Mouse (Mus musculus) embryo, embryonic 11 days (tissue): ENCODE measurements around the gene Dnase1l1.

Experiments used
- DNase-seq: peaks from one replicate; pipeline ENCODE4 v3.0.0-alpha.2; 2015

Dnase1l1 gene

GRCm38 (mm10) chrX:74281732-74282394, at the start of gene Dnase1l1, which contains the start of gene Taz:
Gene Dnase1l1, minus strand, starts transcription at chrX:74282337.
Gene Taz, plus strand, starts transcription at chrX:74281912.
- peak; percentile 76 for DNase-seq

DNA sequence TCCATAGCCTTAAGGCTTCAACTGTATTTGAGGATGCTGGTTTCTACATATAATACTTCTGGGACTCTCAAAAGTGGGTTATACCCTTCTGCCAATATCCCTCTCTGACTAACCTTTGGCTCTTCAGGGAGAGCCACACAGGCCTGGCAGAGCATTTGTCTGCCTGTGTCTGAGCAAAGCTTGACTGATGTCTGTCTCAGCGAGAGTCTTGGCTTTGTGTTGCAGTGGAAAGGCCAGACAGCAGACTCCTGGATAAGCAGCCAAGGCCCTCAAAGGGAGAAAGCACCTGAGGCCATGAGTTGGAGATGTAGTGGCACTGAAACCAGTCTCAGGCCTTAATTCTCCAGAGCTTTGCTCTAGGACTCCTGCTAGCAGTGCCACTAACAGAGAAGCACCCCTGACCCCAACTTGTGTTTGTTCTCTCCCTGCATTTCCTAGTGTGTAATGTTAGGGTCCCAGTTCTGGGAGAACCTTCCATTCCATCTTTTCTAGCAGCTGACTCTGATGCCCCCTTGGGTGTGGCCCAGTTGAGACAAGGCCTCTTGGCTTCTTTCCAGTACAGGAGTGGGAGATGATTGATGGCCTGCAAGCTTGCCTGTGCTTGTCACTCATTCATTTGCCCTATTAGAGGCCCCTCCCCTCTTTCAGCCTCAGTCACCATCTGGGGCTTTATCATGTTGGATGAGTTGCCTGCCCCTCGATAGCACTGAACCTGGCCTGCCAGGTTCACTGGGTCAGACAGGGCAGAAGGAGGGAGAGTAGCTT, 48.2 kb upstream of the Dnase1l1 start:
- DNase-seq = no peak

DNA sequence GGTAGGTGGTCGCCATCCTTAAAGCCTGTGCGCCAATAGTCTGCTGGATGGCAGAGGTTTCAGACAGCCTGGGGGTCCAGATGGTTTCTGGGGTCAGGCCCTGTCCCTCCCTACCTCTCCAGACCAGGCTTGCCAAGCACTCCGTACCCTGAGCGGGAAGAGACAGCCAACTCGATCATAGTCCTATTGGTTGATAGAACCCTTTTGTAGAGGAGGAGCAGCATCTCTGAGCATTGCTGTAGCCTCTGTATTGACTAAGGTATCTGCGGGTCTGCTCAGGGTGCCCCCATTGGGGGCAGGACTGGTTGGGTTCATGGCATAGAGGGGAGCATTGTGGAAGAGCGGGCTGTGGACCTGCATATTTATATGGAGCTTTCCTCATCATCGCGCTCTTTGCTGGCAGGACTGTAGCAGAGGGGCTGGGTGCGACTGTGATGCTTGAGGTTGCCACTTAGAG, 47.1 kb upstream of the Dnase1l1 start:
- no peak for DNase-seq

DNA sequence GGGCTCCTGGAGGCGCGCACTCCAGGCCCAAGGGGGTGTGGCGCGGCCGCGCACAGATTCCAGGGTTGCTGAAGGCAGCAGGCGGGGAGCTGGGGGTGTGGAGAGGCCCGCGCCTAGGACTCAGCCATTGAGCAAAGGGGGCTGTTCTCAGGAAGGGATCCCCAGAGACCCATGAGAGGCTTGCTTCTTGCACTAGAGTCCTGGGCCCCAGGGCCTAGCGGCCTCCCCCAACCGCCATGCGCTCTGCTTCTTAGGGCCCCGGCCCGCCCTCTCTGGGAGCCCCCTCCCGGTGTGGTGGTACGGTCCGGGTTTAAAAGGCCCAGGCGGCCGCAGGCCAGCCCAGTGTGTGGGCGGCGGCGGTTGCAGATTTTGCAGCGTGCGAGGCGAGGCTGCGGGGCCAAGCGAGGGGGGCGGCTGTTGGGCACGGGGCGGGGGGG, 46.6 kb upstream of the Dnase1l1 start, which contains the start of gene Plxna3:
Gene Plxna3 (plus strand): TSS at position 342 of the 437 bp plus-strand sequence.
- DNase-seq = peak; percentile 82

- peak; percentile 91 for DNase-seq
These were observed 30.7 kb upstream of the Dnase1l1 start, which contains the start of gene Fam50a for GRCm38 (mm10) chrX:74312540-74313464. Gene Fam50a, plus strand, starts transcription at chrX:74313033.

GRCm38 (mm10) chrX:74304867-74305700, 22.9 kb upstream of the Dnase1l1 start, which contains the start of gene Gdi1:
Gene Gdi1, plus strand, starts transcription at chrX:74304998.
- peak; percentile 83 for DNase-seq

- no peak for DNase-seq
These were observed 17.6 kb upstream of the Dnase1l1 start for GRCm38 (mm10) chrX:74299721-74300120.

DNA sequence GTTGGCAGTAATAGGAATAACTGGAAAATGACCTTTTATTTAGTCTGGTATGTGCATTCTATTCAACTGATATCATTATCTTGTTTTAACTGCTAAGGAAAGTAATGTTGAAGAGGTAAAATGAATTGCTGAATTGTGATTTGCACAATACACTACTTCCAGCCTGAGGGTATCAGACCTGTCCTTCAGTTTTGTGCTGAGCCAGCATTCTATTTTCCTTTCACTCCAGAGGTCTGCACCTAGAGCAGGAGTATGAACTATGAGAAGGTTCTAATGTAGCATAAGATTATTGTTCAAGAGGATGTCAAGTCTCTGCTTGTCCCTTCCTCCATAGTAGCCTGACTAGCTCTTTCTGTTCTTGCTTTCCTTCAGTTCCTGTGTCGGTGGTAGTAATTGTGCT, 16.2 kb upstream of the Dnase1l1 start:
- no peak for DNase-seq

DNA sequence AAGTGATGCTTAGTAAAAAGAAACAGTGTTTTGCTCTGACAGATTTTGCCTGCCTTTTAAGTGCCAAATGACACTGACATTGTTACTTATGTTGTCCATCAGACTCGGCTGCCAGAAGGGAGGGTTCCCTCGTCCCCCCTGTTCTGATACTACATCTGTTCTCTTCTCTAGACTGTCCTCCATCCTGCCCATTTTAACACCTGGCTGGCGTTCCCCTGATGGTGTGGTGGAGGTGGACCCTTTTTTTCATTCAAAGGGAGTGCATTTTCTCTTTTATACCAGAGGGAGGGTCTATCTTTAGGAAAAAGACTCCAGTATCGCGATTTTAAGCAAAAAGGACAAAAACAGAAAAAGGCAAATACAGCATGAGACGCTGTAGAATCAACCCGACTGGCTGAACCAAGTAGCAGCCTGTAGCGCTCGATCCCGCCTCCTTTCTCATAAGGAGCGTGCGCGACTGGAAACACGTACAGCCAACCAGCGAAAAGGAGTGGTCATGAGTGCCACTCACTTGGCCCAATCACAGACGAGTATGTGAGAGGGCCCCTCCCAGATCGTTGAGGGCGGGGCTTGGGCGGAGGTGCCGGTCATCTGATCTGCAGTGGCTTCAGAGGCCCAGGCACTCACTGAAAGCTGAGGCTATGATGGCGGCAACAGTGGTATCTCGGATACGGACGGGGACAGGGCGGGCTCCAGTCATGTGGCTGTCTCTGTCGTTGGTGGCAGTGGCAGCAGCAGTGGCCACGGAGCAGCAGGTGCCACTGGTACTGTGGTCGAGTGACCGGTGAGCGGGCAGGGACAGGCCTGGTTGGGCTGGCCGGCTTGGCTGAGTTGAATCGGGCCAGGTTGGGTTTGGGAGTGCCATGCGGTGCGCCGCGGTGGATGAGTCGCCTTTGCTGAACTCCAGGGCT, 14.7 kb upstream of the Dnase1l1 start, which contains the start of gene Atp6ap1:
Gene Atp6ap1 (plus strand): TSS at position 560 of the 911 bp plus-strand sequence.
- DNase-seq = peak; percentile 94

GRCm38 (mm10) chrX:74293431-74293830, 11.3 kb upstream of the Dnase1l1 start:
- DNase-seq = no peak

GRCm38 (mm10) chrX:74283092-74283437, 928 bp upstream of the Dnase1l1 start:
- DNase-seq = no peak

DNA sequence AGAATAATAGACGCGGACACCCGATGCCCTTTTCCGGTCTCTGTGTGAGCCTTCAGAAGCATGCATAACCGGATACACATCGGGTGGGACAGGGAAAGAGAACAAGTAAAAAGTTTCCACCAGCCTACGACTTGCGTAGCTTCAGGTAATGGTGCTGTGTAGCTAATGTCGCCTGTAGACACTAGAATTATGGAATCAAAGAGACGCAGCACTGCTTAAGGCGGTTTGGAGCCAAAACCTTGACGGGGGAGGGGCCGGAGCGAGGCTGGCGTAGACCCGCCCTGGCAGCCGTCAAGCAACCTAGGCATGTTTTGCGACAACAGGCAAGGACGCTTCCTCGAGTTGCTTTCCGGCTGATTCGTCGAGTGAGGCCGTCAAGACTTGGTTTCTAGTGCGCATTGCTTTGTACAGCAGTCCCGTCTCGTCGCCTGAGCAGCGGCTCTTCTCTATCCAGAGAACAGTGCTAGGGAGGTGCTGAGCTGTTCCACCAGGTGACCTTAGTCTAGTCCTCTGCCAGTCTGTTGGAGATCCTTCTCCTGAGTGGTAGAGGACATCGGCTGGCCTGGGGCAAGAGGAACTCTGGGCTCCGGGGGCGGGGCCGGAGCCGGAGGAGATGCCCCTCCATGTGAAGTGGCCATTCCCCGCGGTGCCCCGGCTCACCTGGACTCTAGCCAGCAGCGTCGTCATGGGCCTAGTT, 406 bp upstream of the Dnase1l1 start:
- DNase-seq = peak; percentile 91

- no peak for DNase-seq
These were observed 951 bp downstream of the Dnase1l1 start for GRCm38 (mm10) chrX:74281041-74281731.

- no peak for DNase-seq
These were observed 4.2 kb downstream of the Dnase1l1 start for GRCm38 (mm10) chrX:74277916-74278315.

- DNase-seq = no peak
These were observed 8.5 kb downstream of the Dnase1l1 start for GRCm38 (mm10) chrX:74273422-74274322.

- DNase-seq = peak; percentile 56
These were observed 11.1 kb downstream of the Dnase1l1 start for GRCm38 (mm10) chrX:74270902-74271551.

DNA sequence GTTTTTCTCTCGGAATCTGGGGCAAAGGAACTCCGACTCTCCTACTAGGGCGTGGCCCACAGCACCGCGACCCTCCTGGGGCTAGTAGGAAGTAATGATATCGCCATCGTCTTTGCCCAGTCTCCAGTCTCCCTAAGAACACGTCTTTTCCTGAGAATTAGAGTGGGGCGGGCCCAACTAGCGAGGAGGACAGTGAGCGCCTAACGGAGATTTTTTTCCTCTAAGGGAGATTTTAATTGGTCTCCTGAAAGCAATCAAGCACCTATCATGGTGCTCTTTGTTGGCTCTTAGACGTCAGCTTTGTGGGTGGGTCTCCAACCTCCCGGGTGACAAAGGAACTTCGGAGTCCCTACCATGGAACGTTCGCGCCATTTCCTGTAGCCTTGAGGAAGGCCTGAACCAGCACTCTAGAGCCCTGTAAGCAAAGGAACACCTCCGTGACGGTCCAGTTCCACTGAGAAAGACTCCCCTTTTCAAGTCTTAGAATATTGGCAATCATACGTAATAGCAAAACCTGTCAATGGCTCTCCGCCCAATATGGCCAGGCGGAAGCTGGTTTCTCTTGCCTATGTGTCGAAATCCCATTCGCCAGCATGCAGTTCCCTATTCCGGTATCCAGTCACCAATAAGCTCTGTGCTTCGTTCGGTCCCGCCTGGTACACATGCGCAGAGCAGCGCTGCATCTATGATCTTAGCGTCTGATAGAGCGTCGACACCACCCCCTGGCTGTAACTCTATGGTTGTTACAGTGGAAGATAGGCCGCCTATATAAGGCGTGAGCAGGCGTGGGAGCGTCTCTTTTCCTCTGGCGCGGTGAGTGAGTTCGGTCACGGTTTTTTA, 11.9 kb downstream of the Dnase1l1 start, which contains the start of gene Rpl10:
Gene Rpl10 (plus strand): TSS at position 751 of the 840 bp plus-strand sequence.
- peak; percentile 90 for DNase-seq
